Mouse (Mus musculus) 3134 (cell line): ENCODE measurements around the gene Selenbp1.
"Not testable (repeated sequence)": the region's sequence is repeated elsewhere in the genome, so short reads cannot be mapped to it uniquely, and the experiment has no call there.

Experiments used
- DNase-seq: peaks from one replicate; pipeline ENCODE4 v3.0.0-alpha.2; 2011; ENCODE audit warnings: low spot score; ENCODE audit not compliant: insufficient read length; ENCODE audit errors: extremely low read depth

The Selenbp1 gene

DNA sequence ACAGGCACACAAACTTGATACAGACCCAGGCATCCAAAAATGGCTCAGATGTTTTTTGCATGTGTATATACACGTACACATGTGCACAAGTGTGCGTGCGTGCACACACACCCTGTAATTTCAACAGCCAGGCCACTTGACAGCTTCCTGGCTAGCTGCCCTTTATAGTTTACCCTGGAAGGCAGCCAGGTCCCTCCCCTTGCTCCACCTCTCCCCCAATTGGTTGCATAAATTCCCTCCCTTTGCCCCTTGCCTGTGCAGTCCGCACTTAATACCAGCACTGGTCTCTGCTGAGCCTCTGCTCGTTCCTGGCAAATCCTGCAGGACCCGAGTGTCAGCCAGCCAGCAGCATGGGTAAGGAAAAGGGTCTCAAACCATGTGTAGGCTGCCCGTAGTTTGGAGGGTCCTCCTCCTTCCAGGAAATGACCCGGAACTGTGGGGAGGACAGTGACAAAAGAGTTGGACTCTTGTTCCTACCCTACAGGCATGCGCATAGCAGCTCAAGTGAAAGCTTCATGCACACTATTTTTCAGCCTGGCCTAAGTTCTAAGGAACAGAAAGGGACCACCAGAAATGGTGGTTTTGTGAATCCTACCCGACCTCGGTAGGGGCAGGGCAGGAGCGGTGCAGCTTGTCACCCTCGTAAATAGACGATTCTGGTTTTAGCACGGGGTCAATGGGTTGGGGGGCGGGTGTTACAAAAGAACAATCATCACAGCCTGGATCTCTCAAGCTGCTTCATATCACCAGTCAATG is at the start of gene Selenbp1:
Selenbp1 (plus strand) TSS at position 248 of the 756 bp plus-strand sequence.
- no peak for DNase-seq

DNA sequence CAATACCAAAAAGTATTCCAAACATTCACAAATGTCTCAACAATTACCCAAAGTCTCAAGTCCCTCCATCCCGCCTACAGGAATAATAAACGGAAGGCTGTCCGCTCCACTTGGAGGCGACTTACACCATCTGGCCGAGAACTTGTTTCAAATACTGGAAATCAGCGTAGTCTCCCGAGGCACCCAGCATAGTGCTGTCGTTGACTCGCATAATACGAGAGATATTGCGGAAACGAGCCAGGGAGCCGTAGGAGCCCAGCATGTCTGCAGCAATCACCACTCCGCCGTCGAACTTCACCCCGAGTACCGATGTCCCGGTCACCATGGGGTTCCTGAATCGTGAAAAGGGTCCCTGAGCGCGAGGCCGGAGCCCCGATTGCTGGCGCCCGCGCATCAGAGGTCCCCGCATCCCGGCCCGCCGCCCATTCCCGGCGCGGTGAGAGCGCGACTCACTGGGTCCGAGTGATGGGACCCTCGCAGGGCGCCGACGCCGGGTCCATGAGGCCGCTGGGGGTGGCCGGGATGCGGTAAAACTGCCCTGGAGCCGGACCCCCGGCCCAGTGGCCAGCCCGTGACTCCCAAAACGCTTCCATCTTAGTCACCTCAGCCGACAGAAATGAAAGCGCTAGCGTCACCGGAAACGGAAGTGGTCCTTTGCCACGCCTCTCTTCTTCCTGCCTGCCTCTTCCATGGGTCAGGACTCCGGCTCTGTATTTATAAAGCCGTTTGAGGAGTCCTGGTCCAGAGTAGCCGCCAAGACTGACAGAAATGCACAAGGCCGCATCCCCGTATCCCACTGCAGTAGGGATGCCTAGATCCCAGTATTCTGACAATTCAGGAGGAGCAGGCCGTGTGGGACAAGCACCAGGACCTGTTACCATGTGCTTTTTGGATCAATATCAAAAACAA is 46.3 kb upstream of the Selenbp1 start, which contains the start of gene Psmb4:
Psmb4 (minus strand) TSS at position 646 of the 909 bp plus-strand sequence.
- DNase-seq: peak; percentile 80

DNA sequence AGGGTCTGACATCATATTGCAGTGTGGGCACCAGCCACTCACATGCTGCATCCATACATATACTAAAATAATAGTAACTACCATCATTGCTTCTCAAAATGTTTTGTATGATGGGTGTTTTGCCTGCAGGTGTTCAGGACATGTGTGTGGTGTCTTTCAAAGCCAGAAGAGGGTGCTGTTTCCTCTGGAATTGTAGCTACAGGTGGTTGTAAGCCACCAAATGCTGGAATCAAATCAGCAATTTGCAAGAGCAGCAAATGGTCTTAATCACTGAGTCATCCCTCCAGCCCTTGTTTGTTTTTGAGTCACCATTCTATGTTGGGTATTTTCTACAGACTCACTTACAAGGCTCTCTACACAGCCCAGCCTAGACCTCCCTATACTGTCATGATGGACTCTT is 44.3 kb upstream of the Selenbp1 start:
- peak; percentile 63 for DNase-seq

DNA sequence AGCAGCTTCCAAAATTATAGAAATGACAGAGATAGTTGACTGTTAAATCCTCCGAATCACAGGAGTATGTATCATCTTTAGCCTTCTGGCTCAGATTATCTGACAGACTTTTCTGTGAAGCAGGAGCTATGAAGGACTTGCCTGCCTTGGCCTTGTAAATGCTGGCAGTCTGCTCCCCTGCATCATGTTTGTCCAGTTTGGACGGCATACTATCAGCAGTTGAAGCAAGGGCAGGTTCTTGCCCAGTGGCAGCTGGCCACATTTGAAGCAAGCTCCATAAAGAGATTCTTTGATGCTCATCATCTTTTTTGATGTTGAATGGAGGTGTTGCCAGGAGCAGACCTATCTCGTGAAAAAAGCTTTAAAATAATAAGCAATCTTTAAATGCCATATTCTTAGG is 38.8 kb upstream of the Selenbp1 start:
- no peak for DNase-seq

DNA sequence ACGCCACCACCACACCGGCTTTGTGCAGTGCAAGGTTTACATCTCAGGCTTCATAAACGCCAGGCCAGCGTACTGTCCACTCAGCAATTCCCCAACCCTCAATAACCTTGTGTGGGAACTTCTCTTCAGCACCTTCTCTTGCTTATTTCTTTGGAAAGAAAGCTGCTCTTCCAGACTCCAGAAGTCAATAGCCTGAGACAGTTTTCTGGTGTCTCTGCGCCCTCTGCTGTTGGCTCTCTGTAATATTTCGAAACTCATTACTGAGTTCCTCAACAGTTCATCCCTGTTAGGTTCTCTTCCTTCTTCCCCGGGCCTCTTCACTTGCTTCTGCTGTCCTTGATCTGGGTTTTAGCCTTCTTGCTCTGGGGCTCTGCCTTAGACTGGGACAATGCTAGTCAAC is 30.1 kb upstream of the Selenbp1 start:
- DNase-seq: no peak

DNA sequence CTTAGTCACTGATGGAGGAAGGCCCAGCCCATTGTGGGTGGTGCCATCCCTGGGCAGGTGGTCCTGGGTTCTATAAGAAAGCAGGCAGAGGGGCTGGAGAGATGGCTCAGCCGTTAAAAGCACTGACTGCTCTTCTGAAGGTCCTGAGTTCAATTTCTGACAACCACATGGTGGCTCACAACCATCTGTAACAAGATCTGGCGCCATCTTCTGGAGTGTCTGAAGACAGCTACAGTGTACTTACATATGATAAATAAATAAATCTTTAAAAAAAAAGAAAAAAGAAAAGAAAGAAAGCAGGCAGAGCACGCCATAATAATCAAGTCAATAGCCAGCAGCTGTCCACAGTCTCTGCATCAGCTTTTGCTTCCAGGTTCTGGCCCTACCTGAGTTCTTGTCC is 28.1 kb upstream of the Selenbp1 start:
- not testable (repeated sequence) for DNase-seq

DNA sequence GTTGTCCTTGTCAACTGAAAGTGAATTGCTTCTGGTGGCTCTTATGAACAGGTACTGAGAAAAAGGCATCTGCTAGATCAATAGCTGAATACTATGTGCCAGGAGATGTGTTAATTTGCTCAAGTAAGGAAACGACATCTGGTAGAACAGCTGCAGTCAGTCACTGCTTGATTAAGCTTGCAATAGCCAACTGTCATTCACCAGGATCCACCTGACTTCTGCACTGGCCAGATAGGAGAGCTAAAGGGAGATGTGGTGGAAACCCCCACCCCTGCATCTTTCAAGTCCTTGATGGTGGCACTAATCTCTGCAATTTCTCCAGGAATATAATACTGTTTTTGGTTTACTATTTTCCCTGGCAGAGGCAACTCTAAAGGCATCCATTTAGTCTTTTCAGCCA is 26.4 kb upstream of the Selenbp1 start:
- DNase-seq: no peak

DNA sequence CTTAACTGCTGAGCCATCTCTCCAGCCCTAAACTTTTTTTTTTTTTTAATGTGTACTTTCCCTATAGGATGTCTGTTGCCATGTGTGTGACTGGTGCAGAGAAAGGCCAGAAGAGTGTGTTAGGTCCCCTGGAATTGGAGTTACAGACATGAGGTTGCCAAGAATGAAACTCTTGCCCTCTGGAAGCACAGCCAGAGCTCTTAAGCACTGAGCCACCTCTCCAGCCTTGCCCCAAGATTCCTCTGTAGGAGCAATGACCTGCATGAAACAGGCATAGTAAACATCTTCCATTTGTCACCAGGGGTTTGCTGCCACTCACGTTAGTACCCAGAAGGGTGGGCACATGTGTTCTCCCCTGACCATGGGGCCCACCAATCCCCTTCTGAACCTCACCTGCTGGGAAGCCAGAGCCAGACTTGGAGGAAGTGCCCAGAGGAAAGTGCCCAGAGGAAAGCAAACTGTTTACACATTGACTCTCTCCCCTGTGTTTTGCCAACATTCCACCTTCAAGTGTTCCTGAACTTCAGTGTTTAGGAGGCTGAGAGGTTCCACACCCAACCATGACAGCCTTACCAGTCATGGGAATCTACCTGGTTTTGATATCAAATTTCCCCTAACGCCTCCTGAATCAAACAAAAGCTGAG is 21.7 kb upstream of the Selenbp1 start:
- no peak for DNase-seq

DNA sequence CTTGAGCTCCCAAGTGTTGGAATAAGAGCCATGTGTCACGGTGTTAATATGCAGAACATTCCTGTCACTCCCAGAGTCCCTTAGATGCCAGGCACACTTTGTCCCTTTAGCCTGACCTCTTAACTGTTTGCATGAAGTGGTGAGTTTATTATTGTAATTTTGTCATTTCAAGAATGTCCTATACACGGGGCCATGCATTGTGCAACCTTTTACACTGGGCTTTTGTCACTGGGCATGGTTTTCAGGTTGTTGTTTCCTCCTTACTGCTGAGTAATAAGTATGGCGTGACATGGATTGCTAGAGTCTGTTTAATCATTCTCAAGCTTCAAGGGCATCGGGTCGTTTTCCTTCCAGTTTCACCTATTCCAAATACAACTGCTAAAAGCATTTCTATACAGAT is 19.1 kb upstream of the Selenbp1 start:
- no peak for DNase-seq

DNA sequence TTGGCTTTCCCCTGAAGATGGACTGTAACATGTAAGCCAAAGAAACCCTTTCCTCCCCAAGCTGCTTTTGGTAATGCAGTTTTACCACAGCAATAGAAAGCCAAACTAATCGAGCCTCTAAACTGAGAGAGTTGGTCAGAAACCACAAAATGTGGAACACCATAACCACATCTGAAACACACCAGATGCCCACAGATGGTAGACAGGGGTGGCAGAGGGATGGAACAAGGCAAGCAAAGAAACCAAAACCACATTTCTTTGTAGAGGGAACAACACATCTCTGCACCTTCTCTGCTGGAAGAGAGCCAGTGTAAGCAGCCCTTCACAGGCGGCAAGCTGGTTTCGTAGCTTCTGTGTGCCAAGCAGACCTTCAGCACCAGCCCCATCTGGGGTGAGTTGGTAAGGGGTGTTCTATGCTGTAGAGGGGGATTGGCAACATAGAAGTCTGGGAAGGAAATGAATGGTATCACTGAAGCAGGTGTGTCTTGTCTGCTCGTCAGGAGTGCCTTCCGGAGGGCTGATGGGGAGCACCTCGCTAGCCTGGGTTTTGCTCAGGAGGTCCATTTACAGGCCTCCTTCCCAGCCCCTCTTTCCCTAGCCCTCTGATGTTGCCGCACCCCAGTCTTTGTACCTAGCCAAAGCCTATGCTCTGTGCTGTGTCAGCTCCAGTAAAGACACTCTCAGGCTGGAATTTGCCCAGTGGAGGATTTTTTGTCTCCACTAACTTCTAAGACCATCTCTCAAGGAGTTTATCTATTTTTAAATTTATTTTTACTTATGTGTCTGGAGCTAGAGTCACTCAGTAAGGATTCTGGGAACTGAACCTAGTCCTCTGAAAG is 16.7 kb upstream of the Selenbp1 start:
- DNase-seq: peak; percentile 31

DNA sequence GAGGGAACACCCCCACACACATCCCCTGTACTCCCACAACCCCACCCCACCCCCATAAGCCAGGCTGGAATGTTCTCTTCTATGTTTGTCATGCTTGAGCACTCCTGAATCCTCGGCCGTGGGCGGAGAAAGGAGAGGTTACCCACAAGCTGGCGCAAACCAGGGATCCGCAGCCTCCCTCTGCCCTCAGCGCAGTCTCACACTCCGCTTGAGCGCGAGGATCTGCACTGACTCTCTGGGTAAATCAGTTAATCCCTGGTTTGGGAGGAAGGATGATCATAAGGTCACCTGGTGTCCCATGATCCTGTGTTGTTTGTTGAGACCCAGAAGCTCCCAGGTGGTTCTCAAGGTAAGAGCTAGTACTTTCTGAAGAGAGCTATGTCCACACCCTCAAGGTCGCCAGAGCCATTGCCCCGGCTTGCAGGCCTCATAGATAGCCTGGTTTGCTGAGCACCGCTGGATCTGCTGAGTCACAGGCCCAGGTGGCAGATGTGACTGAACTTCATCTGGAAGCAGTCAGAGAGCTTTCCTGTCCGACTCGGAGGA is 15.0 kb upstream of the Selenbp1 start:
- no peak for DNase-seq

DNA sequence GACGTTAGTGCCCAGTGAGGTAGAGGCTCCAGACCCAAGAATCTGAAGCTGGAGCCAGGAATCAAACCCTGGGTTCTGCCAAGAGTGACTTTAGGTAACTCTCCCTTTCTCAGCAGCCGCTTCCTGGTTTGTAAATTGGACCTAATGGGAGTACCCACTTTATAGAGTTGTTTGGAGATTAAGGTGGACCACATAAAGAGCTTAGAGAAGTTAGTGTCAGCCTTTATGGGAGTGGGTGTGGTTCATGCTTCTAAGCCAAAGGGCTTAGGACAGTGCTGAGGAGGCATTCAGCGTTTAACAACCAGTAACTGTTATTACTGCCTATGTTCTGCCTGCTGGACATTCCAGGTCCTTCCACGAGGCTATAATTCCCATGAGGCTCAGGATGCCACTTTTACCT is 14.0 kb upstream of the Selenbp1 start:
- DNase-seq: no peak

DNA sequence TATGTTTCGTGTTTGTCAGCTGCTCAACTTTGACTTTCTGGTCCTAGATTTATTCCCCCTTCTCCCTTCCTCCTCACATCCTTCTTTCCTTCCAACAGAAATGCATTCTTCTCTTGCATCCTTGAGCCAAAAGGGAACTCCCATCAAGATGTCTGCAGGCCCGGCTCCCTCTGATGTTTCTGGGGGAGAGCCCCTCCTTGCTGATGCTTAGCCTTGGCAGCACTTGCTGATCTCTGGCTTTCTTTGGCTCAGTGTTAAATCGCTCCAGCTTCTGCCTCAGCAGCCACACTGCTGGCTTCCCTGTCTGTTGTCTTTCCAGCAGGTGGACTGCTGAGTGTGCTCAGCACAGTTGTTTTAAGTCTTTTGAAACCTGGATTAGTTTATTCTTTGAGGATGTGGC is 11.8 kb upstream of the Selenbp1 start:
- no peak for DNase-seq

DNA sequence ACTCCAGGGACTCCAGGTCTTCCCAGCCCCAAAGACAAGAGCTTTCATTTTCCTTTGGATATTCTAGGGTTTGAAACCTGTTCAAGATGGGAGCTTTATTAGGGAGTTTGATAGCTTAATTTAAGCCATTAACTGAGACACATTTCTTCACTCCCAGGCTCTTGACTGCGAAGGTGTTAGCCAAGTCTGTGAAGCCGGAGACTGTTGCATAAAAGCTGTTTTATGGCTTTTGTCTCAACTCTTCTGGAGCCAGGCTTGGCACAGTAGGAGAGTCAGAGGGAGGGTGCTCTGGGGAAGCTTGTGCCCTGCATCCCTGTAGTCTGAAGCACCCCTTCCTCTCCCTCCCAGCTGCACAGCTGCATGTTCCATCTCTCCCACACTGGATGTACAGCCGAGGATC is 10.5 kb upstream of the Selenbp1 start:
- DNase-seq: no peak

DNA sequence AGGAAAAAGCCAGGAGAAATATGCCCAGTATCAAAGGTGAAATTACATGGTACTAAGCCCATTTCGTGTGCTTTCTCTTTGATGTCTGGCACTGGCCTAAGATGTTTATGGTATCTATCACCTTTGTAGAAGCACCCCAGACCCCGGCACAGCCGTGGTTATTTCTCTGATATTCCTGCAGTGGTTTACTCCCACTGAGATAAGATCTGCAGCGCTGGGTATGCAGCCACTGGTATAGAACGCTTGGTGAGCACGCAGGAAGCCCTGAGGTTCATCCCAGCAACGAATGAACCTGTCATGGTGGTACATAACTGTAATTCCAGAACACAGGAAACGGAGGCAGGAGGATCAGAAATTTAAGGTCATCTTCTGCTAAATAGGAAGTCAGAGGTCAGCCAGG is 8.2 kb upstream of the Selenbp1 start:
- DNase-seq: no peak

DNA sequence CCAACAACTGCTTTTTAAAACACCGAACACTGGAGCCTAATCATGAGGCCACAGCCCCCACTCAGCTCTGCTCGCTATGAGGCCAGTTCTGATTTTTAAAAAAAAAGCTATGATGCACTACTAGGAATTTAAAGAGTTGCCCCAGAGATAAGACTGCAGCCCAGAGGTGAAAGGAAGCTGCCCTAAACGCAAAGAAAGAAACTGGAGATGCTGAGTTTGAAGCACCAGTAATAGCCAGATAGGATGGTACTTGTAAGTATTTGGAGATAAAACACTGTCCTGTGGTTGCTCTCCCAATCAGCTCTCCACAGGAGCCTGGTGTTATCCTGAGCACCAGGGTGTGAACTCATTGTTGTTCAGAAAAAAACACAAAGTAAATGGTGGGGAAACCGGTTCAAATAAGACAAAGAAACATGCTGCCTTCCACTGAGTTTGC is 6.5 kb upstream of the Selenbp1 start:
- DNase-seq: not testable (repeated sequence)

DNA sequence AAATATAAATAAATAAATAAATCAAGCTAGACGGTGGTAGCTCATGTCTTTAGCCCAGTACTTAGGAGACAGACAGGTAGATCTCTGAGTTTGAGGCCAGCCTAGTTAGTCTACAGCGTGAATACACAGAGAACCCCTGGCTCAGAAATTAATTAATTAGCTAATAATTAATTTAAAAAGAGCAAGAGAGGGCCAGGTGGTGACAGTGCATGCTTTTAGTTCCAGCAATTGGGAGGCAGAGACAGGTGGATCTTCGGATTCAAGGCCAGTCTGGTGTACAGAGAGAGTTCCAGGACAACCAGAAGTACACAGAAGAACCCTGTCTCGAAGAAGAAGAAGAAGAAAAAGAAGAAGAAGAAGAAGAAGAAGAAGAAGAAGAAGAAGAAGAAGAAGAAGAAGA is 3.9 kb upstream of the Selenbp1 start:
- not testable (repeated sequence) for DNase-seq

DNA sequence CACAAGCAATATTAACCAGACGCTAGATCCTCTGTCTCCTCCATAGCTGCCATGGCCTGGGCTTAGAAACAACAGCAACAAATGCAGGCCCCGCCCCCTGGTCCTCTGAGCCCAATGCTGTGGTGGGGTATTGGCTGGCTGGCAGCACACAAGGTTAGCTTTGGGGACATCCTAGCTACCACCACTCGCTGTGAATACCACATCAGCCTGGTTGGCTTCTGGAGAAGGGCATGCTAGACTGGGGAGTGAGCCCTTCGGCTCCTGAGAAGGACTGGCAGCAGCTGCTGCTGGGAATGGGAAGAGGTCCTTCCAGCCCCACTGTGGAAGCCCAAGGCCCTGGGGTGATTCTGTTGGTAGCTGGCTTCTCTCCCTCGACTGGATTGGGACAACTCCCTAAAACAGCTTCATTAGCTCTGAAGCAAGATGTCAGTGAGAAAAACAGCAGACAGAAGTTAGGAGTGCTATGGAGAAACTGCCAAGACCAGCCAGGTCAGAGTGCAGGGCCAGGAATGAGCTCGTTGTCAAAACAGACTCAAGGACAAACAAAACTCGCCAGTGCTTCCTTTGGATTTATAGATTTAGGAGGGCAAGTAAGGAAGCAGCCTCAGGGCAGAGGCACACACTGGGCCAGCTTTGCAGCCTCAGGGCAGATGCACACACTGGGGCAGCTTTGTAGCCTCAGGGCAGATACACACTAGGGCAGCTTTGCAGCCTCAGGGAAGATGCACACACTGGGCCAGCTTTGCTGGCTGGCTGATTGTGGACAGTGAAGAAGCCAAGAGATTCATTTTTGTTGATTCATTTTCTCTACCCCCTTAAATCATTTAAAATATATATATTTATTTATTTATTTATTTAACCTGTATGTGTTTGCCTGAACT is 2.2 kb upstream of the Selenbp1 start:
- DNase-seq: not testable (repeated sequence)
